Mouse (Mus musculus): ENCODE measurements around the gene Mien1. TPM values are rescaled to one million over a fixed set of nuclear protein-coding genes. Genes with fewer than 3 reads are reported as not detected.

Gene Mien1
- polyA plus RNA-seq, 1 experiment from 2014 or later: 78.0 TPM

DNA sequence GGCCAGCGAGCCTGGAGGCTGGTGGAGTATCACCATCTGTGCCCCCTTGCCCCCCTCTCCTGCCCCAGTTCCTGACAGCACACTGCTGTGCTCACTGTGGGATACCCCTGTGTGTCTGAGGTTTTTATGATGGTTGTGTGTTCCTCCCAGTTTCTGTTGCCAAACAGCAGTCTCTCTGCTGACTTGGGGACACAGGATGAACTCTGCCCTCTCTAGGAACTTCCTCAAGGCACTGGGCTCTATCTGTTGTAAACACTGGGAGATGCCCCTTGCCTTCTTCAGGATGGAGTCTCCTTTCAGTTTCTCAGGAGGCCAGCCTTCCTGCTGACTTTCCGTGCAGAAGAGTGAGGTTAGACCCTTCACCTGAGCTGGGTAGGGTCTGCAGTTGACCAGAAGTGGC is 24.6 kb downstream of the Mien1 start:
- H3K9ac ChIP-seq: peak overlapping the region; percentile 92
- peak overlapping the region; percentile 86 for H3K4me3 ChIP-seq
- no peaks in the 10 kb centered on the region for H3K27me3 ChIP-seq
- H3K36me3 ChIP-seq: 0 out of 2 replicates have a peak, but pooled peaks cover 4% of the 10 kb centered on the region
- H3K4me1 ChIP-seq: peaks cover 62% of the 10 kb centered on the region
- no peaks in the 10 kb centered on the region for H3K9me3 ChIP-seq
- H3K27ac ChIP-seq: no peak overlapping the region
- peak overlapping the region; percentile 61 for H3K4me2 ChIP-seq
- ATAC-seq (ENCODE audit: borderline replicate concordance, extremely low read depth, low FRiP score, low TSS enrichment): no peak
- 43% methylated on average over 2 of the region's 2 CpGs for WGBS

DNA sequence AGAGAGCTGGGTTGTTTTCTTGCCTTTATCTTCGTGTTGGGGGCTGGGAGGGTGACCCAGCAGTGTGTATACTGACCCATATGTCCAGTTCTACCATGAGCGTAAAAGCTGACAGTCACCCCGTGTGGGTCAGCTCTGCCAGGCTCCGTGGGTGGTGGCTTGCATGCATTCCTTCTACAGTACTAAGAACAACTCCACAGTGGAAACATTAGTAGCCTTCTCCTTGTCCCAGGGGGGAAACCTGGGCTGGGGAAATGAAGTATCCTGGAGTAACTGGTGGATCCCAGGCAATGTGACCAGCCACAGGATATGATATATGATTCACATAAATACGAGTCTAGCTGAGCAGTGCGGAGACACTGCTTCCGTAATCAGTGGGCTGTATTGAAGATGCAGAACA is 25.1 kb downstream of the Mien1 start:
- H3K4me3 ChIP-seq: peak overlapping the region; percentile 86
- H3K36me3 ChIP-seq: 0 out of 2 replicates have a peak, but pooled peaks cover 4% of the 10 kb centered on the region
- ATAC-seq (ENCODE audit: borderline replicate concordance, extremely low read depth, low FRiP score, low TSS enrichment): no peak
- H3K27ac ChIP-seq: peak overlapping the region; percentile 97; the same call in 1 of the 2 replicates
- H3K27me3 ChIP-seq: no peaks in the 10 kb centered on the region
- H3K9me3 ChIP-seq: no peaks in the 10 kb centered on the region
- WGBS: 11% methylated on average over 7 of the region's 7 CpGs
- peaks cover 63% of the 10 kb centered on the region for H3K4me1 ChIP-seq
- H3K4me2 ChIP-seq: peak overlapping the region; percentile 61
- H3K9ac ChIP-seq: peak overlapping the region; percentile 92

DNA sequence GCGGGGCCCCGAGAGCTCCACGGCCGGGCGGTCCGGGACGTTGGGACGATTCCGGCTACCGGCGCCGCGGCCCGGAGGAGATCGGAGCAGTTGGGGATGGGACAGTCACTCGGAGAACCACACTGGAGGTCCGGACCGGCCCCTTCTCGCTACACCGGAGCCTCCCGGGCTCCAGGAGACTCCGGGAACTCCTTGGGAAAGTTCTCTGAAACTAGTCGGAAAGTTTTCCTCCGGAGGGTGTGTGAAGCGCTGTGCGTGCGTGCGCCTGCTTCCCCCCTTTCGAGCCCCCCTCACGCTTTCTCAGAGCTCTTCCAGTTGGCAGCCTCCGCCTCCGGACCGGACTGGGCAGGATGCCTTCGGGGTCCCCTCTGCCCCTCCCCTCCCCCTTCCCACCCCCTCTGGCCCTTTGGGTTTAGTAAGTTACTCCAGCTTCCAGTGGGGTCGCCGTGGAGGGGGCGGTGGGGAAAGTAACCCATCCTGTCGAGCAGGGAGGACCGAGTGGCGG is 25.9 kb downstream of the Mien1 start:
- Histone ChIP-seq H3K9me3 (no peaks in the 10 kb centered on the region), H3K27me3 (no peaks in the 10 kb centered on the region)
- peak; percentile 48; the same call in 1 of the 2 replicates for ATAC-seq (ENCODE audit: borderline replicate concordance, extremely low read depth, low FRiP score, low TSS enrichment)

DNA sequence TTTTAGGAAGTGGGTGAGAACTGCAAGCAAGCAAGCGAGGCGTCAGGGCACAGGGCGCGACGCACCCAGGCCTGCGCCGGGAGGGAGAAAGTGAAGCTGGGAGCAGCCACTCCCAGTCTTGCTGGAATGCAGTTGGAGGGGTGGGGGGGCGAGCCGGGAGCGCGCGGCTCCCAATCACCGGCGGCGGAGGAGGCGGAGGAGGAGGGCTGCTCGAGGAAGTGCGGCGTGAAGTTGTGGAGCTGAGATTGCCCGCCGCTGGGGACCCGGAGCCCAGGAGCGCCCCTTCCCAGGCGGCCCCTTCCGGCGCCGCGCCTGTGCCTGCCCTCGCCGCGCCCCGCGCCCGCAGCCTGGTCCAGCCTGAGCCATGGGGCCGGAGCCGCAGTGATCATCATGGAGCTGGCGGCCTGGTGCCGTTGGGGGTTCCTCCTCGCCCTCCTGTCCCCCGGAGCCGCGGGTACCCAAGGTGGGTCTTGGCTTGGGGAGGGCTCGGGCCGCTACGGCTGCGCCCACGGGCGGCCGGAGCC is 26.5 kb downstream of the Mien1 start, which contains the start of gene Erbb2:
Gene Erbb2 (plus strand): TSS at position 198 of the 524 bp plus-strand sequence.
- Histone ChIP-seq H3K27ac (peak within 1 kb of the TSS; percentile 97), H3K36me3 (0 out of 2 replicates have a peak, but pooled peaks cover 4% of the 10 kb centered on the region), H3K4me2 (peak within 1 kb of the TSS; percentile 61), H3K27me3 (no peaks in the 10 kb centered on the region), H3K9me3 (no peaks in the 10 kb centered on the region), H3K9ac (peak within 1 kb of the TSS; percentile 92), H3K4me3 (peak within 1 kb of the TSS; percentile 86), H3K4me1 (peaks cover 56% of the 10 kb centered on the region)
- ATAC-seq (ENCODE audit: borderline replicate concordance, extremely low read depth, low FRiP score, low TSS enrichment): peak; percentile 87
- WGBS: under 1% methylated on average over 49 of the region's 49 CpGs

More for the DNA sequence above, 25.9 kb downstream of the Mien1 start:
- peak overlapping the region; percentile 92 for H3K9ac ChIP-seq
- peaks cover 56% of the 10 kb centered on the region for H3K4me1 ChIP-seq
- peak overlapping the region; percentile 61 for H3K4me2 ChIP-seq
- WGBS: under 1% methylated on average over 40 of the region's 40 CpGs
- peak overlapping the region; percentile 86 for H3K4me3 ChIP-seq
- H3K36me3 ChIP-seq: 0 out of 2 replicates have a peak, but pooled peaks cover 4% of the 10 kb centered on the region
- H3K27ac ChIP-seq: peak overlapping the region; percentile 97

DNA sequence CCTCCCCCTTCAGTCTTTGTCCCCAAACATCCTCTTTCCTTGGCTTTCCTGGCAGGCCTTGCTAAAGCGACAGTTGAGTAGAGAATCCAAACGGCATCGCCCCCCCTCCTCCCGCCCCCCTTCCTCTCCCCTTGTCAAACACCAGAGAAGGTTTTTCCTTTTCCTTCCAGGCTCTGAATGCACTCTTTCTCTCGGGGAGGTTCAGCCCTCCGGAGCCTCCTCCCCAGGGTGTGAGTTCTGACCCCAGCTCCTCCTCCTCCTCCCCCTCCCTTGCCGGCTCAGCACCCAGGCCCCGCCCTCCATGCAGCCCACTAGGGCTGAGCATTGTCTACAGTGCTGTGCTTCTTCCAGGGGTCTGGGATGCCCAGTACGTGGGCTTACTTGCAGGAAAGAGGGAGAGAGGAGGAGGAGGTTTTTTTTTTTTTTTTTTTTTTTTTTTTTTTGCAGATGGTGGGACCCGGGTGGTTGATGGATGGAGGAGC is 29.4 kb downstream of the Mien1 start:
- Histone ChIP-seq H3K36me3 (no peaks in the 10 kb centered on the region), H3K4me2 (peak overlapping the region; percentile 46), H3K4me3 (peak overlapping the region; percentile 11; the same call in 1 of the 2 replicates), H3K9ac (peak overlapping the region; percentile 27; the same call in 1 of the 2 replicates), H3K27me3 (no peaks in the 10 kb centered on the region), H3K27ac (peak overlapping the region; percentile 72), H3K9me3 (no peaks in the 10 kb centered on the region), H3K4me1 (peaks cover 34% of the 10 kb centered on the region)
- peak; percentile 74 for ATAC-seq (ENCODE audit: borderline replicate concordance, extremely low read depth, low FRiP score, low TSS enrichment)
- WGBS: 3% methylated on average over 10 of the region's 10 CpGs

DNA sequence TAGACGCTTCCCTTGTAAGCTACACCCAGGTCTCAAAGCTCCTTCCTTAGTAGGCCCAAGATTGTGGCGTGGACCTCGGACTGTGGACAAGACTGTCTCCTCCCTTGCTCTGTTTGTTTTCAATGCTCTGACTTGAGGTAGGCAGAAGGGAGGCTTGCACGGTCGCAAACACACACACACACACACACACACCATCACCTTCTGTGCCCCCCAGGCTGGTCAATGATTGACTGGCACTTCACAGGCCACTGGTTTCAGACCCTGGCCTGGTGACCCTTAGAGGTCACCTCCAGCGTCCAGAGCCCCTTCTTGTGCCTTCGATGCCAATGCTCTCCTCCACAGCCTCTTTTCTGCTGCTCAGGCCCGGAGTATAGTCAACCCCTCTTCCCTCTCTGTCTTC is 29.9 kb downstream of the Mien1 start:
- peaks cover 29% of the 10 kb centered on the region for H3K4me1 ChIP-seq
- peak overlapping the region; percentile 11; the same call in 1 of the 2 replicates for H3K4me3 ChIP-seq
- peak overlapping the region; percentile 46 for H3K4me2 ChIP-seq
- H3K27me3 ChIP-seq: no peaks in the 10 kb centered on the region
- H3K36me3 ChIP-seq: no peaks in the 10 kb centered on the region
- H3K9me3 ChIP-seq: no peaks in the 10 kb centered on the region
- ATAC-seq (ENCODE audit: borderline replicate concordance, extremely low read depth, low FRiP score, low TSS enrichment): 0 out of 2 replicates have a peak, but pooled peaks have one; percentile 4
- peak overlapping the region; percentile 72 for H3K27ac ChIP-seq
- H3K9ac ChIP-seq: peak overlapping the region; percentile 27
- WGBS: 39% methylated on average over 8 of the region's 8 CpGs

DNA sequence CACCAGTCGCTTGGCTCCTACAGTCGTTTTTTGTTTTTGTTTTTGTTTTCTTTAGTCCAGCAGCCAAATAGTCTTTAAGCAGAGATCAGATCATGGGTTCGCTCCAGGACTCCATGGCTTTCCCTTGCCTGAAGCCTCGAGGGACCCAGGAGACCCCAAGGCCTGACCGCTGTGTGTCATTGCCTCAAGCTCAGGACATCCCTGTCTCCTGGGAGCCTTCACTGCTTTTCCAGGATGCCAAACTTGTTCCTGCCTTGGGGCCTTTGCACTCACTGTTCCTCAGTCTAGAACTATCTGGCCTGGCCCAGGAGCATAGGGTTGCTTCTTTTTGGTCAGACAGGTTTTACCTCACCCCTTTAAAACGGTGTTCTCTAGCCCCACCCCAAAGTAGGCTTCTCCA is 32.2 kb downstream of the Mien1 start:
- Histone ChIP-seq H3K9ac (no peak overlapping the region), H3K9me3 (no peaks in the 10 kb centered on the region), H3K27me3 (no peaks in the 10 kb centered on the region), H3K36me3 (no peaks in the 10 kb centered on the region), H3K4me1 (peaks cover 18% of the 10 kb centered on the region), H3K4me3 (no peak overlapping the region), H3K4me2 (no peak overlapping the region), H3K27ac (no peak overlapping the region)
- no peak for ATAC-seq (ENCODE audit: borderline replicate concordance, extremely low read depth, low FRiP score, low TSS enrichment)
- WGBS: 70% methylated on average over 6 of the region's 6 CpGs

DNA sequence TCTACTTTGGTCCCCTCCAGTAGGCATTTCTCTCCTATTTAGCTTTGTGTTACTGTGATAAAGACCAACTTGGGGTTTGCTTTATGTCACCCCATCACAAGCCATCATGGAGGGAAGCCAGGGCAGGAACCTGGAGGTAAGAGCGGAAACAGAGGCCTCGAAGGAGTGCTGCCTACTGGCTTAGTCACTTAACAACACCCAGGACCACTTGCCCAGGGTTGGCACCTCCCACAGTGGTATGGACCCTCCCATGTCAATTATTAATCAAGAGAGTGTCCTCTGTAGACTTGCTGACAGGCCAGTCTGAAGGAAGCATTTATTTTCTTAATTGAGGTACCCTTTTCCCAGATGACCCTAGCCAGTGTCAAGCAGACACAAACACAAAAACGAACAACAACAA is 38.0 kb downstream of the Mien1 start:
- Histone ChIP-seq H3K9ac (peak overlapping the region; percentile 68; the same call in 1 of the 2 replicates), H3K9me3 (no peaks in the 10 kb centered on the region), H3K4me3 (peak overlapping the region; percentile 84), H3K27me3 (no peaks in the 10 kb centered on the region), H3K4me1 (peaks cover 12% of the 10 kb centered on the region), H3K27ac (peak overlapping the region; percentile 99), H3K36me3 (no peaks in the 10 kb centered on the region), H3K4me2 (peak overlapping the region; percentile 66)
- ATAC-seq (ENCODE audit: borderline replicate concordance, extremely low read depth, low FRiP score, low TSS enrichment): no peak
- WGBS: 41% methylated on average over 3 of the region's 3 CpGs

DNA sequence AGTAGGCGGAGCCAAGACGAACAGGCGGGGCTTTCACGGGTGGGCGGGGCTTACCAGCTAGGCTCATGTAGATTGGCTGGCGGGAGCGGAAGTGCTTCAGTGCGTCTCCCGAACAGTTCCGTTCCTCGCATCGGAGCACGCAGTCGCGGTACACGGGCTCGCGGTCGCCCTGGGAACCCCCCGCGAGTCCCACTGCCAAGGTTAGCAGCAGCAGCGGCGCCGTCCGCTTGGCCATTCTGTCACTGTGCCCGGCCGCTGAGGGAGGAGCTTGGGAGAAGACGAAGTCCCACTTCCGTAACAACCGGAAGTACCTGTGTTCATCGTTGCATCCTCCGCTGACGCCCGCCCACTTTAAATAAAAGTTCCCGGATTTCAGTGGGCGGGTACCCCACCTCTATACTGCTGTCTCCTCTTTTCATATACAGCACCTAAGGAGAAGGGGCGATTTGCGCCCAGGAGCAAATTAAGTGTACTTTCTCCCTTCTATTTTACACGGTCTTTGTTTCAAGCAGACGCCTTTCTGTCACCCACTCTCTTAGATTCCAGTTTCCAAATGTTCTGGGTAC is 38.5 kb downstream of the Mien1 start, which contains the start of gene Pgap3:
Gene Pgap3 (minus strand): TSS at position 330 of the 566 bp plus-strand sequence.
- Histone ChIP-seq H3K9ac (peak within 1 kb of the TSS; percentile 68), H3K9me3 (no peaks in the 10 kb centered on the region), H3K4me3 (peak within 1 kb of the TSS; percentile 84), H3K4me1 (peaks cover 14% of the 10 kb centered on the region), H3K27ac (peak within 1 kb of the TSS; percentile 99), H3K4me2 (peak within 1 kb of the TSS; percentile 66), H3K27me3 (no peaks in the 10 kb centered on the region), H3K36me3 (no peaks in the 10 kb centered on the region)
- WGBS: 2% methylated on average over 40 of the region's 40 CpGs
- peak; percentile 87 for ATAC-seq (ENCODE audit: borderline replicate concordance, extremely low read depth, low FRiP score, low TSS enrichment)

DNA sequence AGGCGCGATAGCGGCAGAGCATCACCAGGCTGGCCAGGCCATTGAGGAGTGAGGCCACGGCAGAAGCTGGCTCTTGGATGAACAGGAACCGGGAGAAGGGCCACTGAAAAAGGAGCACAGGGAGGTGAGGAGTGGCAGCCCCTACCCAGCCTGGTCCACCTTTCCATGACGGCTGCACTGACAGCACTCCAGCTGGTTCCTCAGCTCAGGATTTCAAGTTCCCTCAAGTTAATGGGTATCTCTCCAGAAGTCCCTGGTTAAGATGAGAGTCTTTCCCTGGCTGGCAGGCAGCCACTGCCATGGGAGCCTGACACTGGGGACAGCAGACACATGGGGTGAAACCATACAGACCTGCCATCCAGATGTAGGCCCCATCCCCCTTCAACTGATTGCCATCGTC is 40.8 kb downstream of the Mien1 start:
- ATAC-seq (ENCODE audit: borderline replicate concordance, extremely low read depth, low FRiP score, low TSS enrichment): no peak
- Histone ChIP-seq H3K4me1 (peaks cover 37% of the 10 kb centered on the region), H3K4me3 (no peak overlapping the region), H3K9me3 (no peaks in the 10 kb centered on the region), H3K27me3 (no peaks in the 10 kb centered on the region), H3K4me2 (no peak overlapping the region), H3K9ac (no peak overlapping the region), H3K27ac (no peak overlapping the region), H3K36me3 (no peaks in the 10 kb centered on the region)
- 86% methylated on average over 7 of the region's 7 CpGs for WGBS

DNA sequence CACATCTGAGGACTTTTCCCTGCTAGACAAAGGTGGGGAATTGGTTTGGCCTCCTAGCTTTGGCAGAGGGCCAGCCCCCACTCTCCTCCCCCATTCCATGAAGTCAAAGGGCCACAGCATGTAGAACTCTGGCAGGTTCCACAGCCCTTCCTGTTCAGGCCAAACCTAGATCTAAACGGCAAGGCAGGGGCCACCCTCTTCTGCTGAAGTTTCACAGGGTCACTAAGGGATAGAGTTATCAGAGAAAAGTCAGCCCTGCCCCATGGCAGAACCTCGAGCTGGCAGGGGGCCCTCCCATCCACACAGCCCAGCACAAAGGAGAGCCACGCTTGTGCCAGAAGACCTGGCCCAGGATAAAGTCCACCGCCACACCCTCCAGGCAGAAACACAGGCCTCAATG is 43.8 kb downstream of the Mien1 start:
- H3K4me3 ChIP-seq: no peak overlapping the region
- WGBS: 36% methylated on average over 4 of the region's 4 CpGs
- no peaks in the 10 kb centered on the region for H3K9me3 ChIP-seq
- H3K4me1 ChIP-seq: peaks cover 46% of the 10 kb centered on the region
- H3K27ac ChIP-seq: peak overlapping the region; percentile 81
- ATAC-seq (ENCODE audit: borderline replicate concordance, extremely low read depth, low FRiP score, low TSS enrichment): no peak
- no peaks in the 10 kb centered on the region for H3K36me3 ChIP-seq
- no peak overlapping the region for H3K4me2 ChIP-seq
- H3K9ac ChIP-seq: 0 out of 2 replicates have a peak overlapping the region, but pooled peaks have one; percentile 4
- H3K27me3 ChIP-seq: 0 out of 2 replicates have a peak, but pooled peaks cover 4% of the 10 kb centered on the region

DNA sequence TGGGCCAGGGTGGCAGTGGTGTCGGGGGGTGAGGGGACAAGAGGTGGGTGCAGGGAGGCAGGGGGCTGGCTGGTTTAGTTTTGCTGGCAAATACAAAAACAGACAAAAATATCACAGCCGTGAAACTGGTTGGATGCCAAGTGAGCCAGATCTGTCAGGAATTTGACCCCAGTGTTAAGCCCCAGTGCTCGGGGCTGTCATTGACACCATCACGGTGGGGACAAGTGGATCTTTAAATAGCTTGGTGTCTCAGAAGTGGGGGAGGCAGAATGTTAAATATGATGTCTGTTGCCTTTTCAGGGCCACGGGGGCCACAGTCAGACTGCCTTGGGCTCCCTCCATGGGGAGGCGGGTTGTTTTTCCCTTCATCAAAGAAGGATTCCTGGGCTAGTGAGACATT is 44.5 kb downstream of the Mien1 start:
- ATAC-seq (ENCODE audit: borderline replicate concordance, extremely low read depth, low FRiP score, low TSS enrichment): no peak
- Histone ChIP-seq H3K27ac (peak overlapping the region; percentile 81), H3K4me1 (peaks cover 42% of the 10 kb centered on the region), H3K4me2 (no peak overlapping the region; the same call in 1 of the 2 replicates), H3K27me3 (0 out of 2 replicates have a peak, but pooled peaks cover 4% of the 10 kb centered on the region), H3K9ac (no peak overlapping the region), H3K9me3 (no peaks in the 10 kb centered on the region), H3K4me3 (no peak overlapping the region), H3K36me3 (no peaks in the 10 kb centered on the region)
- 20% methylated on average over 6 of the region's 6 CpGs for WGBS
